Mouse (Mus musculus) left cerebral cortex, adult 9 months (tissue): ENCODE data around the gene Ddc.

Source experiments
- DNase-seq, 2 experiments: peaks; one replicate each; pipeline ENCODE4 v3.0.0; 2022; ENCODE audit warnings: low spot score in 2 of 2

The Ddc gene

DNA sequence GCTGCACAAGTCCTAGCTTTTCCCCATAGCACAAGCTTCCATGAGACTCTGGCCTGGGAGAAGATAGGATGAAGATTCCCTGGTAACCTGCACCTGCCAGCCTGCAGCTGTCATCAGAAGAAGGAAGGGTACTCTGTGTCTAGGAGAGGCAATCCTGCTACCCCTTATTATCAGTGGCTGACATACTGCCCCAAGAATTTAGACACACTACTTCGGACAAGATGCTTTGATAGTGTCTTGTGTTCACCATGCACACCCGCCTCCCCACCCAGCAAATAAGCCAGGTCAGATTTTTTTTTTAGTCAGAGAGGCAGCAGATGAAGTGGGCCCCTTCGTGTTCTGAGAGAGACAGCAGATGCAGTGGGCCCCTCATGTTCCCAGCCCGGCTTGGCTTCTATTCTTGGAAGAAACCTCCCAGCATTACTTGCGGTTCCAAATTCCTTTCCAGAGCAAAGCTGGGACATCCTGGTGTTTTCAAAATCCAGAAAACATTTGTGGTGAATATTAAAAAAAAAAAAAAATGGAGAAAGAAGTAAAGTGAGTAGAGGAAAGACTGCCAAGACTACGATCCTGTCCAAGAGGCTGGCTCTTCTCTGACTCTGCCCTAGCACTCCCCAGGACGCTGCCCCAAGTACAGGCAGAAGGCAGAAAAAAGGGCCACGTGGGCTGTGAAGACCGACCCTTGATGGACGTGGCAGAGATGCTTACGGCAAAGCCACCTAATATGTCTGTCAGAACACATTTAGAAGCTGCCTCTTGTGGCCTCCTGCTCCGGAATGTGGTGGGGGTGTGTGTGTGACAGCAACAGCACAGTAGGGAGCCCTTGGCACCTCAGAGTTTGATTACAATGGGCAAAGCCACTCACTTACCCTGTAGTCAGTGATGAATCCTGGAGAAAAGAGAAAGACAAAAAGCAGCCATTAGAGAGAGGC lies 73.7 kb downstream of the Ddc start:
- DNase-seq, result no peak

- no peak for DNase-seq
Observed at GRCm38 (mm10) chr11:11822181-11823095, 75.5 kb downstream of the Ddc start.

- no peak for DNase-seq
Observed at GRCm38 (mm10) chr11:11821387-11821975, 76.5 kb downstream of the Ddc start.

DNA sequence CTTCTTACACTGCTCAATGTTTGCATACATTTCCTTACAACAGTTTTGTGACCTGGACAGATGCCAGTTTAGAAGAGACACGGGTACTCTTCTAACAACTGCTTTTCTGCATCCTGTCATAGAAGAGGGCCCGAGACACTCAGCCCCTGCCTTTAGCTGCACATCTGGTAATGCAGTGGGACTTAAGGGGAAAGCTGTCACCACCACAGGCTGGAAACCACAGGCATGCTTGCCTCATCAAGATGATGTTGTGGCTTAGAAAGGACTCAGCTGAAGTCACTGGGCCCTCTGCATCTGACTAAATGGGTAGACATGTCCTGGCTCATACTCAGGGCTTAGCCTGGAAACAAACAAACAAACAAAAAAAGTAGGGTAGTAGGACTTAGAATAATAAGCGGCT lies 77.2 kb downstream of the Ddc start:
- no peak for DNase-seq

DNA sequence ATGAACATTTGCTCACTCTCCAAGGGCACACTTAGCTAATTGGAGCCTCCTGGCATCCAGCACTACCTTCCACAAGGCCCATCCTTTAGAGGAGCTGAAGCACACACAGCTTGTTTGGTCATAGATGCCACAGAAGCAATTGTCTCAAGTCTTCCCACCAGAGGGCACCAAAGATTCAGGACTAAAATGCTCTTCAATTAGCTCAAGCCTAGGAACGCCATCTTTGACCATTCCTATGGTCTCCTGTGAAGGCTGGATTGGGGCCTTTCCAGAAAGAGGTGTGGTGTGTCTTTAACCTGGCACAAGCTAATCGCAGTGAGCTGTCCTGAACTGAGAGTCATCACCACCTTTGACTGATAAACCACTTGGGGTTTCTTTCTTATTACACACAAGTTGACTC lies 77.7 kb downstream of the Ddc start:
- DNase-seq, result peak; percentile 49 to 90

- no peak for DNase-seq
Observed at GRCm38 (mm10) chr11:11819206-11819605, 78.7 kb downstream of the Ddc start.

- no peak for DNase-seq
Observed at GRCm38 (mm10) chr11:11818797-11819196, 79.1 kb downstream of the Ddc start.

DNA sequence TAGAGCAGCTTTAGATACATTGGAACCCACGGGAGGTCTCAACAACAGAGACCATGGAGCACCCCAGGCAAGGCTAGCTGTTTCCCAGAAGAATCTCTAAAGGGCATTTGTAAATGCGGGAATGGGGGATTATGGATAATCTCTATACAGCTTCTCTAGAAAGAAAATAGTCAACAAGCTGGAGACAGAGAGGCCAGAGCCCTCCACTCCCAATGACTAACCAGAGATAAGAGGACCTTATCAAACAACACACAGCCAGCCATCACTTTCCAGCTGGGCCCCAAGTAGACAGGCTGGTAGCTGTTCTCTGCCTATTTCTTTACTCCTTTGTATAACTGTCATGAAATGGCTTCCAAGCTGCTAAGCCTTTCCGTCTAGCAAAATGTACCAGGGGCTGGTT lies 82.2 kb downstream of the Ddc start:
- DNase-seq, result no peak

- DNase-seq, result peak in 1 of 2 experiments; percentile 77
Observed at GRCm38 (mm10) chr11:11811906-11812480, 86.0 kb downstream of the Ddc start.

DNA sequence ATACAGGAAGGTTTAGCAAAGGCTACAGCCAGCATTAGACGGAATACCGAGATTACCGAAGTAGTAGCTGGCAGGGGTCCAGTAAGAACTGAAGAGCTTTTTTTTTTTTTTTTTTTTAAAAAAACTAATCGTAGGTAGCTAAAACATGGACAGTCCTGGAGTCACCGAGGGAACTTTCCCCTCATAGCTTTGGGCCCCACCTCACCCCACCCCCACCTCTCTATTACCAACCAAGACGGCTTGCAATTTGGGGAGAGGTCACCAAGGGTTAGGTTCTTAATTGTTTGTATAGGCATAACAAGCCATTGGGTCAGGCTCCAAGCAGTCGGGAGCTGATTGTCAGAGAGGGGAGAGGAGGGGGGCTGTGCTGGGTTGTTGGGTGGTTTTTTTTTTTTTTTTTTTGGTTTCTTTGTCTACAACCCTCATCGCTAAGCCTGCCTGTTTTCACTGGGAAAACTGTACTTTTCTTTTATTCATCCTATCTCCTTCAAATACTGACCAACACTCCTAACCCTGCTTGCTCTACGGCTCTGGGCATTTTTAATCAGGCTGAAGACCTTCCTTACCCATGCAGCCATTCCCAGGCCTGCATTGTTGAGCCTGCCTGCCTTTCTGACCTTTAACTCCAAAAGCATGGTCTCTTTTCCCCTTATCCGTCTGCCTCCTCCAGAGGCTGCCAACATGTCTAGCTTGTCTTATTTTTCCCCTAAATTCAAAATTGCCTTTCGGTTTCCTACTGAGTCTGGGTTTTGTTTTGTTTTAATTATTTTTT lies 88.4 kb downstream of the Ddc start:
- DNase-seq, result no peak

DNA sequence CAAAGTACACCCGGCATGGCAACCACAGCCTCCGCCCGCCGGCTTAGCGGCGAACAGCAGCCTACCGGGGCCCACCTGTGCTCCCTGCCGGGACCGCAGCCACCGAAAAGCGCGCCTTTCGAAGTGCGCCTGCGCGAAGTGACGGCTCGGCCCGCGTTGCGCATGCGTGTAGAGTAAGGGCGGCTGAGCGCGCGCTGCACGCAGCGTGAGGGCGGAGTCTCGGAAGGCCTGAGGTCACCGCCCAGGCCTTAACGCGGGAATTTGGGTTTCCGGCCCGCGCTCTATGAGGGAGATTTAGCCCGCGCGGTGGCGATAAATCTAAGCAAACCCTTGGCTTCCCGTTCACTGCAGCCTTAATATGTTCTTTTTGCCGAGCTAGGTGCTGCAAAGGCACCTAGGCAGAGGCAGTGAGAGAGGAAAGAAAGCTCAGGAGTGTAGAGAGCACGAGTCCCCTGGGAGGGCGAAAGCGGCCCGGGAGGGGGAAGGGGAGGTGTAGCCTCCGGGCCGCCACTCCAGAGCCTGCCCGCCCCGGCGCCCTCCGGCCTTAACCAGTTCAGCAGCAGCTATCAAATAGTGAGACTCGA lies 89.0 kb downstream of the Ddc start, which contains the start of gene Fignl1:
TSS of gene Fignl1 (minus strand) at position 143 of the 584 bp plus-strand sequence.
- DNase-seq, result peak; percentile 79 to 94

DNA sequence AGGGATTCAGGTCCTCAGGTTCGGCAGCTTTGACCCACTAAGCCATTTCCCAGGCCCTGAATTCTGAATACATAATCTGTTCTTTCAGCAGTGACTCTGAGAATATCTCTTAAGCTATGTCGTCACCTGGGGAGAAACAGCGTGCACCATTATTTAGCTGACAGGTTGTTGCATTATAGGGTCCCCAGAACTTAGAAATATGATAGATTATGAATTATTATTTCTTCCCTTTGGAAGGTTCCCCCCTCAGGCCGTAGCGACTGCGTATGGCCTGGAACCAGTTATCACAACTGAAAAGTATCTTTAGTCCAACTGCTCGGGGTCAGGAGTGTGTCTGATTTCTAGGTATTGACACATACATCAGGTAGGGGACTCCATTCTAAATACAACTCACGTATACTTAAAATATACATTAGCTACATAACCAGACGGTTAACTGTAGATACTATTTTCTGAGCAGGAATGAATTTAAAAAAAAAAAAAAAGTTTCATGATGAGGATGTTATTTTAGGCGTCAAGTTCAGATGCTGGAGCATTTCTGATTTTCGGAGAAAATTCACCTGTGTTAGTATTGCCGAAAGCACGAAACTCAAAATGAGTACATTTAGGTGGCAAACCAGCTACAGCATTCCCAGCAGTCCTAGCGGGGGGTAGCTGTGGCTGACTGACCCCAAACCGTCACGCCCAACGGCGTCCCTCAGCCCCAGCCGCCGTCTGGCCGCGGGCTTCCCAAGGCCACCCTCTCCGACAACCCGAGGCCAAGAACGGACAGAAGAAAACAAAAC lies 89.7 kb downstream of the Ddc start:
- no peak for DNase-seq

DNA sequence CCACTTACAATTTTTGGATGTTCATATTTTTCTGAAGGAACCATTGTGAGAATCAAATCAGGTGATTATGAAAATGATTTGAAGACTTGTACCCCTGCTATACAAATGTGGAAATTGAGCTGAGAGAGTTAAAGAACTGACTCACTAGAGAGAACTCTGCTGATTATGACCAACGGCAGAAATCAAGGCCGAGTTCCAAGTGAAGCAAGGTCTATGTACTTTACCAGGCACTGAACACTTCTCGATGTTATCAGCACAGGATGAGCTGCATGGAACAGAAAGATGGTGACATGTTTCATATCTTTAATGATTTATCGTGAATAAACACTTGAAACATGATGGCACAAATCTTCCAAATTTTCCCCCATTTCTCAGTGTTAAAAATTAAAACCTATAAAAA lies 92.0 kb downstream of the Ddc start:
- no peak for DNase-seq

DNA sequence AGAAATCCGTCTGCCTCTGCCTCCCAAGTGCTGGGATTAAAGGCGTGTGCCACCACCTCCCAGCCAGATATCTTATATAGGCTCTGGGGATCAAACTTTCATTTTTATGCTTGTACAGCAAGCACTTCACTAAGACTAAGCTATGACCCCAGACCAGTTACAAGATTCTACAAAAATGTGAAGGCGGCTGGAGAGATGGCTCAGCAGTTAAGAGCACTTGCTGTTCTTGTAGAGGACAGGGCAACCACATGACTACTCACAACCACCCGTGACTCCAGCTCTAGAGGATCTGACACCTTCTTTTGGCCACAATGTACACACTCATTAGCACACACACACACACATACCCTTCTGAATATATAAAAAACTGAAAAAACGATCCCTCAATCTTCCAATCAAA lies 93.5 kb downstream of the Ddc start:
- no peak for DNase-seq

- no peak for DNase-seq
Observed at GRCm38 (mm10) chr11:11801067-11801466, 96.9 kb downstream of the Ddc start.

GRCm38 (mm10) chr11:11800304-11800703 lies 97.6 kb downstream of the Ddc start:
- no peak for DNase-seq

DNA sequence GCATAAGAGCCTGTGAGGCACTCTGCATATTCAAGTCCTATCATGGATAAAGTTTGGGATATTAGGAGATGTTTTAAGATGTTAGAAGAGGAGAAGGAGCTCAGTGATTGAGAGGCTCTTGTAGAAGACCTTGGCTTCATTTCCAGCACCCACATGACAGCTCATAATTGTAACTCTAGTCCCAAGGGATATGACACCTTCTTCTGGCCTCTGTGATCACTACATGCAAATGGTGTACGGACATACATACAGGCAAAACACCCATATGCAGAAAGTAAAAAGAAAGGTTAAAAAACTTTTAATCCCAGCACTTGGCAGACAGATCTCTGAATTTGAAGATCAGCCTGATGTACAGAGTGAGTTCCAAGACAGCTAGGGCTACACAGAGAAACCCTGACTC lies 99.3 kb downstream of the Ddc start:
- DNase-seq, result no peak

DNA sequence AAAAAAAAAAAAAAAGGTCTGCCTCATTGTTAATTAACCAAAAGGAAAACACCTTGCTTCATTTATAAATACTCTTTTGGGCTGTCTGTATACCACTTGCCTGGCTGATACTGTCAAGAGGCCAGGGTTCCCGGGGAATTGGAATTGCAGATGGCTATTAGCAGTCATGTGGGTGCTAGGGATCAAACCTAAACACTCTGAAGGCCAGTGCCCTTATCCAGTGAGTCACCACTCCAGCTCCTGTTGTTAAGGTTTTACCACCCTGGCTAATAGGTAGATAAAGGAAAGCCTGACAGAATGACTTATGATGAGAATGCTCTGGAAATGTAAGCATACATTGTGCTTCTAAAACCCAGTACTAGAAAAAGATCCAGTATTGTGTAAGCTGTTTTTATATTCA lies 103.3 kb downstream of the Ddc start:
- no peak for DNase-seq

DNA sequence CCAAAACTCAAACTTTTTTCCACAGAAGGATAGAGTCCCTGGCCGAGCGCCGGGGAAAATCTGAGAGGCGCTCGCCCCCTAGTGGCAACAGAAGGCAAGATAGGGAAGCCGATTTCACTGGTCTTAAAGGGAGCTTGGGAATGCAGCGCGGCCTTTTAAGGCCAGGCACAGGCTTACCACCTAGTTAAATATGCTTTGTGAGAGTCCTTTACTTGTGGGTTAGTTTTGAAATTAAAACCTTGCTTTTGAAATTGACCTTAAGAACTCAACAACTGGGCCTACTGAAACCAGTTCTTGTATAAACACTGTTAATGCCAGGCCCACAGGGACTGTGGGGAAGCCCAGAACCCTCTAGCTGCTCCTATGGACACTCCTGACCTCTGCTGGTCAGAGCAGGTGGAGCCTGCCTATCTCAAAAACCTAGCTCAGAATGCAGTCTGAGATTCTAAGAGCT lies 109.4 kb downstream of the Ddc start:
- DNase-seq, result peak in 1 of 2 experiments; percentile 83

DNA sequence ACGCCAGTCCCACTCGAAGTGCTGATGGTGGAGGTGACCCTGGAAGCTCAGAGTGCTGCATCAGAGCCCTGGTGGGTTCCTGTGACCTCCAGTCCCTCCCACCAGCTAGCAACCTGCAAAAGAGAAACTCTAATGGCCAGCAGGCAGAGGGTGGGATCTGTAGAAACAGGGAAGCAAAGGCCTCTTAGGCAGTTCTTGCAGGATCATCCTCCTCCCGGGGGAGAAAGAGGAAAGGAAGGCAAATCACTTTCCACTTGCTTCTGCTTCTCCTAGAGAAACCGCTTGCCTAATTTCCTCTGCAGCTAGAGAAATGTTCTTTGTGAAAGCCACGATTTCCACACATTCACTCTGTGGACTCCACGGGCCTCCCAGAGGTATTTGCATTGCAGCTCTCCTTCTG lies 112.5 kb downstream of the Ddc start:
- no peak for DNase-seq
